Mouse (Mus musculus): ENCODE measurements around the gene Becn1. TPM values are rescaled to one million over a fixed set of nuclear protein-coding genes. Genes with fewer than 3 reads are reported as not detected.
A peak's percentile ranks its signal among the peaks of the same experiment; 100 is the strongest.

Gene Becn1
- total RNA-seq, 2 experiments from 2014 or later, result 219 to 223 TPM

DNA sequence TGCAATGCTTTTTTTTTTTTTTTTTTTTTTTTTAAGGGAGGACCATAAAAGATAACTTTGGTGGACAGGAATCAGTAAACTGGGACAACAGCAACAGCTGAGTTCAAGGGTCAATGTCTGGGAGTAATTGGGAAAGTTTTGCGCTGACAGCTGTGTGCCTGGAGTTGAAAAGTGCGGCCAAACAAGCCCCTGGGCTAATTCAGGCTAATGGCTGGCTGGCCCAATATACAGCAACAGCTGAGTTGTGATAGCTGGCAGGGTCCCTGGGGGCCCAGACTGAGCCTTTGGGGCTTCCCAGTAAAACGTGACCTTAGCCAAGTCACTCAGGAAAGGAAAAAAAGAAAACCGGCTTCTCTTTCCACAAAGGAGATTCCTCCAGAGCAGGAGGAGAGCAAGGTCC, 57.0 kb downstream of the Becn1 start:
- H3K4me3 ChIP-seq, result no peak overlapping the region
- no peak for DNase-seq (ENCODE audit: low spot score in 2 of 2)
- TF ChIP-seq CTCF (conservative IDR thresholded peaks at IDR 0.05), result no peak
- peak overlapping the region; percentile 92 for H3K27ac ChIP-seq

DNA sequence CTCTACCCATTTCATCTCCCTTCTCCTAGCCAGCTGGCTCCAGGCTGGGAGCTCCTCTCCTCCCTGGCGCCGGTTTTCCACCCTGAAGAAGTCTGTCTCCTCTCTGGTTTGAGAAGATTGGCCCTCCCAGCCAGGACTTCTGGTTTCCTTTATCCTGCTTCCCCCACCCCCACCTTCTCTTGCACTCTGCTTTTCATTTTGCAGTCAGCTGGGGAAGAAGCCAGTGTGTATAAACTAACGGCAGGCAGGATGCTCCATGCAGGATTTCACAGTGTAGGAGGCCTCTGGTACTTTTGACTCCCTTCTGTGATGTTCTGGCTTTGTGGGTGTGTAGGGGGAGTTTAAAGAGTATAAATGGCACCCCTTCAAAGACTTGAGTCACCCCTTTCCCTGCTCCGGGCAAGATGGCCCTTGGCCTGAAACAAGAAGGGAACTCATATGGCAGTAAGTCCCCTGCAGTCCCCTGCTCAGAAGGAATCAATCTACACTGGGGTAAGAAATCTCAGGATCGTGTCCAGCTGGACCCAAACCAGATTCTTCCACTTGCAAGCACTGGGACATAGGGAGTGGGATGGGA, 63.9 kb downstream of the Becn1 start:
- DNase-seq (ENCODE audit: low spot score in 2 of 2), result peak in 1 of 2 experiments; percentile 39
- peak overlapping the region; percentile 90 for H3K27ac ChIP-seq
- H3K4me3 ChIP-seq, result no peak overlapping the region
- no peak for TF ChIP-seq CTCF (conservative IDR thresholded peaks at IDR 0.05)

GRCm38 (mm10) chr11:101236782-101237181, 65.3 kb downstream of the Becn1 start:
- Histone ChIP-seq H3K4me3 (no peak overlapping the region), H3K27ac (no peak overlapping the region)
- no peak for DNase-seq (ENCODE audit: low spot score in 2 of 2)
- TF ChIP-seq CTCF (conservative IDR thresholded peaks at IDR 0.05), result no peak

Other genes starting within 250 kb of the Becn1 start
- 1 to 10 TPM; 8.7 to 9.6 TPM for gene Naglu, start 232.3 kb downstream of the Becn1 start, total RNA-seq (2021)
- under 1 TPM; 0.71 to 0.92 TPM for gene Hsd17b1, start 223.9 kb downstream of the Becn1 start, total RNA-seq (2021)
- gene Coasy, start 219.7 kb downstream of the Becn1 start, total RNA-seq (2021), result 10 to 100 TPM; 24.9 to 25.8 TPM
- gene Mlx, start 215.0 kb downstream of the Becn1 start, total RNA-seq (2021), result 10 to 100 TPM; 40.0 to 41.1 TPM
- 1 to 10 TPM; 4.4 to 4.7 TPM for gene Psmc3ip, start 206.8 kb downstream of the Becn1 start, total RNA-seq (2021)
- gene Retreg3, start 182.4 kb downstream of the Becn1 start, total RNA-seq (2021), result 10 to 100 TPM; 55.0 to 56.6 TPM
- gene Tubg1, start 182.3 kb downstream of the Becn1 start, total RNA-seq (2021), result 10 to 100 TPM; 41.7 to 42.6 TPM
- gene Tubg2, start 146.4 kb downstream of the Becn1 start, total RNA-seq (2021), result 10 to 100 TPM; 40.2 to 44.5 TPM
- 100 to 1,000 TPM; 169 to 171 TPM for gene Cntnap1, start 131.8 kb downstream of the Becn1 start, total RNA-seq (2021)
- 10 to 100 TPM; 14.5 to 15.4 TPM for gene Plekhh3, start 130.9 kb downstream of the Becn1 start, total RNA-seq (2021)
- not detected for gene Ccr10, start 126.8 kb downstream of the Becn1 start, total RNA-seq (2021)
- gene Ezh1, start 75.8 kb downstream of the Becn1 start, total RNA-seq (2021), result 10 to 100 TPM; 73.6 to 81.8 TPM
- 10 to 100 TPM; 62.2 to 68.0 TPM for gene Ramp2, start 56.3 kb downstream of the Becn1 start, total RNA-seq (2021)
- 10 to 100 TPM; 68.8 to 69.4 TPM for gene Vps25, start 48.6 kb downstream of the Becn1 start, total RNA-seq (2021)
- 10 to 100 TPM; 11.3 to 11.4 TPM for gene Wnk4, start 41.7 kb downstream of the Becn1 start, total RNA-seq (2021)
- gene Cntd1, start 23.3 kb downstream of the Becn1 start, total RNA-seq (2021), result under 1 TPM; 0.29 to 0.56 TPM
- 100 to 1,000 TPM in 1 of 2 experiments, 10 to 100 TPM in 1; 95.5 to 108 TPM for gene Coa3, start 23.2 kb downstream of the Becn1 start, total RNA-seq (2021)
- gene Psme3, start 13.9 kb upstream of the Becn1 start, total RNA-seq (2021), result 100 to 1,000 TPM; 121 TPM
- gene Aoc2, start 22.8 kb upstream of the Becn1 start, total RNA-seq (2021), result 1 to 10 TPM; 6.8 to 7.5 TPM
- under 1 TPM; 0.64 to 0.74 TPM for gene Aoc3, start 28.3 kb upstream of the Becn1 start, total RNA-seq (2021)
- not detected for gene G6pc, start 65.3 kb upstream of the Becn1 start, total RNA-seq (2021)
- gene Aarsd1, start 115.3 kb upstream of the Becn1 start, total RNA-seq (2021), result 10 to 100 TPM; 47.2 to 51.2 TPM
- gene Gm27029, start 122.5 kb upstream of the Becn1 start, total RNA-seq (2021), result 1 to 10 TPM; 6.7 to 7.4 TPM
- gene Rundc1, start 122.8 kb upstream of the Becn1 start, total RNA-seq (2021), result 10 to 100 TPM; 31.9 to 33.5 TPM
- gene Ptges3l, start 123.0 kb upstream of the Becn1 start, total RNA-seq (2021), result 1 to 10 TPM in 1 of 2 experiments, under 1 TPM in 1; 0.71 to 2.0 TPM
- gene Rpl27, start 140.0 kb upstream of the Becn1 start, total RNA-seq (2021), result 10 to 100 TPM; 31.6 to 32.9 TPM
- gene Ifi35, start 146.1 kb upstream of the Becn1 start, total RNA-seq (2021), result 1 to 10 TPM; 2.4 to 3.5 TPM
- 100 to 1,000 TPM; 113 to 122 TPM for gene Rnd2, start 162.7 kb upstream of the Becn1 start, total RNA-seq (2021)
- gene Vat1, start 163.9 kb upstream of the Becn1 start, total RNA-seq (2021), result 10 to 100 TPM; 25.3 to 27.7 TPM
- 1 to 10 TPM; 1.3 TPM for gene Brca1, start 249.7 kb upstream of the Becn1 start, total RNA-seq (2021)
- 100 to 1,000 TPM; 199 to 221 TPM for gene Nbr1, start 249.9 kb upstream of the Becn1 start, total RNA-seq (2021)

Measured in layer of hippocampus, adult 2 months (tissue).